Mouse (Mus musculus): ENCODE measurements around the gene Lmo1.
"Not testable (repeated sequence)": the region's sequence is repeated elsewhere in the genome, so short reads cannot be mapped to it uniquely, and the experiment has no call there.

Lmo1 gene

GRCm38 (mm10) chr7:109115929-109116328 lies 59.1 kb downstream of the Lmo1 start:
- no peak for DNase-seq (ENCODE audit: extremely low read depth, low read depth, low spot score)

GRCm38 (mm10) chr7:109115488-109115887 lies 59.5 kb downstream of the Lmo1 start:
- DNase-seq (ENCODE audit: extremely low read depth, low read depth, low spot score): not testable (repeated sequence)

GRCm38 (mm10) chr7:109114950-109115349 lies 60.1 kb downstream of the Lmo1 start:
- no peak for DNase-seq (ENCODE audit: extremely low read depth, low read depth, low spot score)

- DNase-seq (ENCODE audit: extremely low read depth, low read depth, low spot score): no peak
Measured at GRCm38 (mm10) chr7:109111000-109111399, 64.0 kb downstream of the Lmo1 start.

GRCm38 (mm10) chr7:109104894-109105293 lies 70.1 kb downstream of the Lmo1 start:
- no peak for DNase-seq (ENCODE audit: extremely low read depth, low read depth, low spot score)

- DNase-seq (ENCODE audit: extremely low read depth, low read depth, low spot score): no peak
Measured at GRCm38 (mm10) chr7:109101167-109101566, 73.8 kb downstream of the Lmo1 start.

- DNase-seq (ENCODE audit: extremely low read depth, low read depth, low spot score): no peak
Measured at GRCm38 (mm10) chr7:109098145-109099018, 76.6 kb downstream of the Lmo1 start.

- DNase-seq (ENCODE audit: extremely low read depth, low read depth, low spot score): no peak
Measured at GRCm38 (mm10) chr7:109097203-109097602, 77.8 kb downstream of the Lmo1 start.

GRCm38 (mm10) chr7:109096618-109097017 lies 78.4 kb downstream of the Lmo1 start:
- no peak for DNase-seq (ENCODE audit: extremely low read depth, low read depth, low spot score)

GRCm38 (mm10) chr7:109094294-109094693 lies 80.7 kb downstream of the Lmo1 start:
- no peak for DNase-seq (ENCODE audit: extremely low read depth, low read depth, low spot score)

GRCm38 (mm10) chr7:109091316-109091715 lies 83.7 kb downstream of the Lmo1 start:
- not testable (repeated sequence) for DNase-seq (ENCODE audit: extremely low read depth, low read depth, low spot score)

Measured in fat pad, adult 2 months (tissue).